Mouse (Mus musculus): ENCODE results near the gene Tmem135. TPM values are rescaled to one million over a fixed set of nuclear protein-coding genes. Genes with fewer than 3 reads are reported as not detected.
A peak's percentile ranks its signal among the peaks of the same experiment; 100 is the strongest.

Tmem135 gene
- total RNA-seq, 4 experiments from 2014 or later, result 59.4 to 69.6 (median 64.9) TPM

DNA sequence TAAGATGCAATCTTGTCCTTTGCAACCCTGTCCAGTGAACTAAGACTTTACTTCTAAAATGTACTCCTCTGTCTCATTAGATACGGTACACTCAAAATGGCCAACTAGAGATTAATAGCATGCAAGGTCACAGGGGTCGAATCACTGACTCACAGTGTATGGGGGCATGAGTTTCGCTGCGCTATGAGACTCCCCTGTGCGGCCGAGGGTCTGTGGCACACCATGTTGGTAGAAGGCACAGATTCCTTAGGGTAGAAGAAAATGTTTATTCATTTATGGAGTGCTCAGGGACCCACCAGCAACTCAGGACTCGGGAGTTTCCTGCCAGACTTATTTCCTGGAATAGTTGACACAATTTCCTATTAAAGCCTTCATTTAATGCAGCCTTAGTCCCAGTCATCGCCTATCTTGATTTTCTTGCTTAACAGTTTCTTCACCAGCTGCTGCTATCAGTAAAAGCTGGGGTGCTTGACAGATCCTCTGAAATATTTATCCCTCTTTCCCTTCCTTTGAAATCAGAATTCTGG is 14.2 kb upstream of the Tmem135 start:
- no peak for DNase-seq (ENCODE audit: low spot score in 2 of 2)

DNA sequence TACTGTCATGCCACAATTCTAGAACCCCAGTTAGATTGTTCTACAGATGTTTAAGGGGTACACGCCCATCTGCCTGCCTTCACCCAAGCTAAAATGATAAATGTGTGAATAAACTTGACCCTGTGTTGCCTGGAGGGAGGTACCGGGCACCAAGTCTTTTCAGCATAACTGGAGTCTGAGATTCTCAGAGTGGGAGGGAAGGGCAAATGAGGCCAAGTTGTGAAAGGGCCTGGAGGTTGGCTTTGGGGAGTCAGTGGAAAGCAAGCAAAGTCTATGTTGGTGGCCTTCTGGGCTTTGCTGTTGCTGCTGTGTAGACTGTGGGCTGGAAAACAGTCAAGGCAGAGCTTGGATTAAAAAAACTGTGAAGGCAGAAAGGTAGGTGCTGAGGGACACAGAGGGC is 13.7 kb upstream of the Tmem135 start:
- DNase-seq (ENCODE audit: low spot score in 2 of 2), result no peak

DNA sequence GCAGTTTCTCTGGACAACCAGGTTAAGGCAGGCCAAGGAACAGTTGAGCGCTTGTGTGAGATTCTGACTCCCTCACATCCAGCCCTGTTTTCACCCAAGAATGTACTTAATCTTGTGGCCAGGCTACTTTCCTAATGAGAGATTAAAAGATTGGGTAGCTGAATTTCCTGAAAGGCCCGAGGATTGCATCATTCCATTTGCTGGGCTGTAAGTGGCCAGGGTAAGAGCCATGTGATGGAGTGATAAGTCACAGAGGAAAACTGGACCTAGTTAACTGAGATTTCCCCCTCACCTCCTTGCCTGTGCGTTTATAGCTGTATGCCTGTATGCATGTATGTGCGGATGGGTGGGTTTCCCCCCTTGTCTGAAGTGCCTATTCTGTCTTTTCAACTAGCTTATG is 12.0 kb upstream of the Tmem135 start:
- no peak for DNase-seq (ENCODE audit: low spot score in 2 of 2)

DNA sequence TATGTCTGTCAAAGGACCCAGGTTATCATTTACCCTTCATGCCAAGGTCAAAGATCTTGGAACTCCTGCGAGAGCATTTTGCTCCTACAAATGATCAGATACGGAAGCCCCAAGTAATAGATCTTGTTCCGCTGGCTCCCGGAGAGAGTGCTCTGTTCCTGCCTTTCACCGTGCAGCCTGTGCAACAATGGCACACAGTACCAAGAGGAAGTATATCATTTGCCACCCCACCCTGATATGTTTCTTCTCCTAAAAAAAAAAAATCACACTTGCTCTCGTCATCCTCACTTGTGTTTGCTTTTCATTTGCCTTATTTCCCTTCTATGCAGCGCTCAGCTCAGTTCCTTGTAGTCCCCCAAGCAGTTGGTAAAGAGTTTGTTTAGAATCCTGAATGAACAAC is 8.1 kb upstream of the Tmem135 start:
- no peak for DNase-seq (ENCODE audit: low spot score in 2 of 2)

DNA sequence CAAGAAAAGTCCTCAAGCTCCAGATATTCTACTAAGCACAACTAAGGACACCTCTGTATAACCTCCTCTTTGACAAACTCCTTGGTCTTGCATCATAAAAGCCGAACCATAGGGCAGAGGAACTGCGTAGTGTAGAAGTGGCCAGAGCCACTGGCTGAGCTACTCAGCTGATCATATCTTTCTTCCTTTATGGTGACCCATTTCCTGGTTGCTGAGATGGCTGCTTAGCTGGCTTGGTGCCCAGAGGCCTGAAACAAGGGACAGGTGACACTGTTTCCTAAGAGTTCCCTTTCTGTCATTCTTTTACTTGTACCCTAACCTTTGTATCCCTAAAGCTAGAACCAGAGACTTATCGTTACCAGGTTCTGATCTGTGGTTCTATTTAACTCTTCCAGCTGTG is 7.3 kb upstream of the Tmem135 start:
- no peak for DNase-seq (ENCODE audit: low spot score in 2 of 2)

DNA sequence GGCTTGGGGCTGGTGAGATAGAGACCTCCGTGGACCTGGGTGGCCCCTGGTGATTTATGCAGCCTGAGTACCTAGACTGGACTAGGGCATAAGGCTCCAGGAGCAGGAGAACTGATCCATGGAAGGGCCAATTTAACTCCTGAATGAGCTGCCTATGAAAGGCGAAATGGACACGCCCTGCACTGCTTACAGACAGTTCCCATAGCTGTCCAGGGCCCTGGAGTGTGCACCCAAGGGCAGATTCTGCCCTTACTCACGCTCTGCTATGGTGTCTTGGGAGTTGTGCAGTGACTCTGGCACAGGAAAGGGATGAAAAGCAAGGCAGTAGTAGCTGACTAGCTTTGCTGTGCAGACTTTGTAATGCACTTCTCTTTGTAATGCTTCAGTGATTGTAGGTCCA is 6.3 kb upstream of the Tmem135 start:
- no peak for DNase-seq (ENCODE audit: low spot score in 2 of 2)

DNA sequence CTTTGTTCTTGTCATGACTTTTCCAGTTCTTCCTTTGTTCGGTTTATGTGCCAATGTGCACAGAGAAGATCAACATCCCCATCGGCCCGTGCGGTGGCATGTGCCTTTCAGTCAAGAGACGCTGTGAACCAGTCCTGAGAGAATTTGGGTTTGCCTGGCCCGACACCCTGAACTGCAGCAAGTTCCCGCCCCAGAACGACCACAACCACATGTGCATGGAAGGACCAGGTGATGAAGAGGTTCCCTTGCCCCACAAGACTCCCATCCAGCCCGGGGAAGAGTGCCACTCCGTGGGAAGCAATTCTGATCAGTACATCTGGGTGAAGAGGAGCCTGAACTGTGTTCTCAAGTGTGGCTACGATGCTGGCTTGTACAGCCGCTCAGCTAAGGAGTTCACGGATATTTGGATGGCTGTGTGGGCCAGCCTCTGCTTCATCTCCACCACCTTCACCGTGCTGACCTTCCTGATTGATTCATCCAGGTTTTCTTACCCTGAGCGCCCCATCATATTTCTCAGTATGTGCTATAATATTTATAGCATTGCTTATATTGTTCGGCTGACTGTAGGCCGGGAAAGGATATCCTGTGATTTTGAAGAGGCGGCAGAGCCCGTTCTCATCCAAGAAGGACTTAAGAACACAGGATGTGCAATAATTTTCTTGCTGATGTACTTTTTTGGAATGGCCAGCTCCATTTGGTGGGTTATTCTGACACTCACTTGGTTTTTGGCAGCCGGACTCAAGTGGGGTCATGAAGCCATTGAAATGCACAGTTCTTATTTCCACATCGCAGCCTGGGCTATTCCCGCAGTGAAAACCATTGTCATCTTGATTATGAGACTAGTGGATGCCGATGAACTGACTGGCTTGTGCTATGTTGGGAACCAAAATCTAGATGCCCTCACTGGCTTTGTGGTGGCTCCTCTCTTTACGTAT is 3.3 kb upstream of the Tmem135 start:
- no peak for DNase-seq (ENCODE audit: low spot score in 2 of 2)

DNA sequence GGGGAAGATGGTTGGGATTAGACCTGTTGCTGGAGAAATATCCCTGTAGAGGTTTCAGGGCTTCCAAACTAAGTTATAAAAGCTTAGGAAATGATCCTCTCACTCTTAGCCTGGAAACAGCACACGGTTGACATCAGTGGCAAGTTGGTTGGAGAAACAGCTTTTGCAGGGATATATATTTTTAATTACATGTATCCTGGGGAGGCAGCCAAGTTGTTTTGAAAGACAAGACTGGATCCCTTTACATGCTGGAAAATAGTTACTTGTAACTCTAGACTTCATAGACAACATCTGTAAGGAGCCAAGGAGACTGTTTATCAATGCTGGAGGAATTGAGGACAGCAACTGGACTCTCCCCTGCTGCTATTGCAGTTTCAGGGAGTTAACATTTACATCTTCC is 2.0 kb upstream of the Tmem135 start:
- no peak for DNase-seq (ENCODE audit: low spot score in 2 of 2)

DNA sequence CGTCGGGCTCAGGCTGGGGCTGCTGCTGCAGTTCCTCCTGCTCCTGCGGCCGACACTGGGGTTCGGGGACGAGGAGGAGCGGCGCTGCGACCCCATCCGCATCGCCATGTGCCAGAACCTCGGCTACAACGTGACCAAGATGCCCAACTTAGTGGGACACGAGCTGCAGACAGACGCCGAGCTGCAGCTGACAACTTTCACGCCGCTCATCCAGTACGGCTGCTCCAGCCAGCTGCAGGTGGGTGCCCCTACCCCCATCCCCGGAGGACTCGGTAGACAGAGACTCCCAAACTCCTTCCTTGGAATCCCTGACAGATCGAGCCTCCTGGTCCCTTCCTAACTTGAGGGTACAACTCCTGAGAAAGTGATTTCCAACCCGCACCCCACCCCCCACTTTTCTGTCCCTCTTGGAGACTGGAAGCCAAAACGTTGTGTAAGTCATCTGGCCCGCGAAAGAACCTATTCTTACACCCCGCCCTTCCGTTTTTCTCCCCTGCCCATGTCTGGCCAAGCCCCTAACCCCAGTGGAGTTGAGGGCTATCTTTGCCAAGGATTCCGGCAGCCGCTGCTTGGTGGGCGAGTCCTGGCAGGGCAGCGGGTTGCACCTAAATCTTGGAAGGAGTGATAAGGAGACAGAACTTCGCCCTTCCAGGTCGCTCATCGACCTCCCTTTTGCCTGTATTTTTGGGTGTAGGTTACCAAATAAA is 865 bp upstream of the Tmem135 start:
- DNase-seq (ENCODE audit: low spot score in 2 of 2), result peak in 1 of 2 experiments; percentile 17

DNA sequence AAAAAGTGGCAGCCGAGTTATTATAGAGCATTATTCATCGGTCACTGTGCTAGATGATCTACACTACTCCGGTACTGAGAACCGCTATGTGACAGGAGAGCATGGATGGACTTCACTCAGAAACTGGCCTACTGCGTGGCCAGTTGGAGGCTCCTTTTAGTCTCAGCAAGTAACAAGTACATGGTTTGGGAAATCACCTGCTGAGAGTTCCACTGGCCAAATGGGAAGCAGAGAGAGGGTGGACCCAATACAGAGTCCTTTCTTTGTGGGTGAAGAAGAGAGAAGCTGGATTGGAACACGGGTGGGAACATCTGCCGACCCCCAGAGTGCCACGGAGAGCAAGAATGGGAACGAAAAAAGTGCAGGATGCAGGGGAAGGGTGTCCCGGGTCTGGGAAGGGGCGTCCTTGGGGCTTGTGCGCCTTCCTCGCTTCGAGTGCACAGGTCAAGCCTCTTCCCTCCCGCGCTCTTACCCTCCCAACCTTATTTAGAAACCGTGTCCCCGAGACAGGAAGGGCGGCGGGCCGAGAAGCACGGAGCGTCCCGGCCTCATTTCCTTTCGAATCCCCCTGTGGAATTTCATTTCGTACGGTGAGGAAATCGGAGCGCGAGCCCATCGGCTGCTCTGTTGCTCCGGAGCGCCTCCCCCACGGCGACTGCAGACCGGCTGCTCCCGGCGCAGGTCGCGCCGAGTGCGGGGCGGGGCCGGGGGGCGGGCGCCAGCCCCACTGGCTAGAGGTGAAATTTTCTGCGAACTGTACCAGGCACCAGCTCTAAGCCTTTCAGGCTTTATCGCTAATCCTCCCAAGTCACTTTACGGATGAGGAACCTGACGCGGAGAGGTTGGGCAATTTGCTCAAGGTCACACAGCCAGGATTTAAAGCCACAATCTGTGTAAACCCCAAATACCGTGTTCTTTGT is 709 bp downstream of the Tmem135 start:
- peak in 1 of 2 experiments; percentile 42 for DNase-seq (ENCODE audit: low spot score in 2 of 2)

DNA sequence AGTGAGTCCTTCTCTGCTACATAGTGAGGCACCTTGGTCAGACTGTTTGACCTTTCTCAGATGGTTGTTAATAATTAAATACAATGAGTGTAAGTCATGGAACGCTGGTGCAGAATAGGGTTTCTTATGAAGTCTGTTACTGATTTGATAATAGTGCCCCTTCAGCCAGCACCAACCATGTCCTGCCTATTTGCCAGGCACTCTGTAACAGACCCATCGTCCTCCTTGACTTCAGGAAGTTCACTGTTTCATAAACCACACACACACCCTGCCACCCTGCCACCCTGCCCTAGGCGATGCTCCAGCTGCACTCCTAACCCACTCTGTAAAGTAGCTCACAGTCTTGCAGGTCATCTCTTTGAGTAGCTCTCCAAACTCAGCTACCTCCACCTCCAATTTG is 2.1 kb downstream of the Tmem135 start:
- DNase-seq (ENCODE audit: low spot score in 2 of 2), result no peak

DNA sequence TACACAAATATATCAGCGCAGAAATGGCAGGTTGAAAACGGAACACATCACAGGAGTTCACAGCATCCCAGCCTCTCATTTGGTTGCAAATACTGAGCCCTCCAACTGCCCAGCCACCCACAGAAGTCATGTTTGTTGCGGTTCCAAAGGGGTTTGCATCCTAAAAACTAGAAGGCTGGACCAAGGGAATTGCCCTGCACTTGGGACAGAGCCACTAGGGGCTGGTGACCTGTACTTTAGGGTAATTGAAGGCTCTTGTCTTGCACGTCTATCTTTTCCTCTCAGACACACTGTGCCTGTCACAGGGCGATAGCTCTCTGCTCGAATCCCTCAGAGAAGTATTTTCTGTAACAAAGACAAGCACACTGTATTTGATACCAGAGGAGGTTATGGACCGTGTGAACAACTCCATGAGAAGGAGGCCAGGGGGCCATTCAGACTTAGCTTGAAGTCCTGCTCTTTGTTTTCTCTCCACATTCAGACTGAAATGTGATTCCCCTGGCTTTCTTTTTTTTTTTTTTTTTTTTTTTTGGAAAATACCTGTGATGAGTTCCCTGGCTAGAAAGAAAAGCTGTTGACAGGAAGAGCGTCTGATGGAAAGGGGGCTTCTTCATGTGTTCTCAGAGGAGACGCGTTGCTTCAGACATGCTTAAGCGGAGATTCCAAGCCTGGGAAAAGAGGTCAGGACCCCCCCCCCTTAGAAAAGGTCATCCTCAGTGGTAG is 2.7 kb downstream of the Tmem135 start:
- no peak for DNase-seq (ENCODE audit: low spot score in 2 of 2)

DNA sequence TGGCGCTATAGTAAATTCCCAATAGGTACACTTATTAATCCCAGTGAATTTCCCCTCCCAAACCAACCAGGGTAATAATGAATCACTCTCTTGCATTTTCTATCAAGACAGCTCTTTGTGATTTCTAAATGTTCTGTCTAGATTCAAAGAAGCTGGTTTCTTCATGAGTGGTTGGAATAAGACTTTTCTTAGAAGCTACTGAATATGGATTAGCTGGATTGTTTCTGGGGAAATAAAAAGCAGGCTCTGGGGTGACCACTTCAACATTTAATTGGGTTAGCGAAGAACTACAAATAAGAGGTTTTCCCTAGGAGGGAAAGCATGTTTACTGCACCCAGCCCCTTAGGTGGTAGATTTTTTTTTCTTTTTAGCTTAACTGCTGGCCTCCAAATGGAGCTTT is 3.3 kb downstream of the Tmem135 start:
- DNase-seq (ENCODE audit: low spot score in 2 of 2), result no peak

DNA sequence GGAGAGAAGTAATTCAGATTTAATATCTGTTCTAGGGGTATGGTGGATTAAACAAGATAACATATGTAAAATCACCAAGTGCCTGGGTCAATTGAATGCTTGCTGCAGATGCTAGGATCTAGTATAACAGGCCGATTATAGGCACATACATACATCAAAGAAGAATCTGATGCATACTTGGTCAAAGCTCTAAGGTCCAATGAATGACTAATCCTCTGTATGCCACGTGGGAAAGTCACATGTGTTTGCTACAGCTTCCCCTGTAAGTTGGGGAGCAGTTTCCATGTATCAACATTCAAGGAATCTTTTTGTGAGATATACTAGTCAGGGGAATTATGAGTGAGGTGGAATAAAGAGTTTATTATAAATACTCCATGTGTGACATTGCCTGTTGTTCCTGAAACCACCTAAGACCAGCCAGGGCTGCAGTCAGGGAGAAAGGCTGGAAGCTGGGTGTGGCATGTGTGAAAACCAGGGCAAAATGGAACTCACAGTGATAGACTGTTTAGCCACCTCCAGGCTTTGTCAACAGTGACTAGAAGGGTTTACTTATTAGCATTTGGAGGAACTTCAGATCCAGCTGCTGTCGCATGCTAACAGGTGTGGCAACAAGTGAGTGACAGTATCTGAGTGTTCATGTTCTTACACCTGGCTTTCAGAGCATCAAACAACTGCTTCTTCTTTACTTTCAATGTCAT is 6.0 kb downstream of the Tmem135 start:
- DNase-seq (ENCODE audit: low spot score in 2 of 2), result no peak

DNA sequence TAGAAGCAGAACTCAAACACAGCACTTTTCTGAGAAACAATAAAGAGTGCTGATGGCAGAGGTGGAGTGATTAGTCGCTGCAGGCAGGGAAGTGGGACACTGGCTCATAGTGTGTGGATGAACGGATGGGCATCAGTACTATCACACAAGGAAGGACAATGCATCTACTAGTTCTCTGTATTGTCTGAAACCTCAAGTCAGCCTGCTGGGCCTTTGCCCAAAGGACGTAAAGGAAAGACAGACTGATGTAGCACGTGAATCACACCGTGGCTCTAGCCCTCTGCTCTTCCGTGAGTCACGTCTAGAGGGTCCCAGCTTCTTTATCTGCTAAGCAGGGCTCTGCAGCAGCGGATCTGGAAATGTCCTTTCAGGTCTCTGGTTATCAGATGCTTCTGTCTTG is 7.6 kb downstream of the Tmem135 start:
- no peak for DNase-seq (ENCODE audit: low spot score in 2 of 2)

DNA sequence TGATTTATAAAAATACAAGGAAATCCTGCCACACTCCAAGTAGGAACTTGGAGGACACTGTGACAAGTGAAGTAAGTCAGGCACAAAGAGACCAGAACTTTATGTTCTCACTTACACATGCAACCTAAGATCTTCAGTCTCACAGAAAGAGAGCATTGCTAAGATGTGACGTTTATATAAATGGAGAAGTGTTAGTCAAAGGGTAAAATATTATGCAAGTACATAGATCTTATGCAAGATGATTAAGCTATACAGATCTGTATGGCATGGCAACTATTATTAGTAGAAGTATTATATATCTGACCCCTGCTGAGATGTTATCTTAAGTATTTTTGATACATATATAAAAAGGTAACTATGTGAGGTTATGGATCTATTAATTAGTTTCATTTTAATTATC is 8.6 kb downstream of the Tmem135 start:
- no peak for DNase-seq (ENCODE audit: low spot score in 2 of 2)

DNA sequence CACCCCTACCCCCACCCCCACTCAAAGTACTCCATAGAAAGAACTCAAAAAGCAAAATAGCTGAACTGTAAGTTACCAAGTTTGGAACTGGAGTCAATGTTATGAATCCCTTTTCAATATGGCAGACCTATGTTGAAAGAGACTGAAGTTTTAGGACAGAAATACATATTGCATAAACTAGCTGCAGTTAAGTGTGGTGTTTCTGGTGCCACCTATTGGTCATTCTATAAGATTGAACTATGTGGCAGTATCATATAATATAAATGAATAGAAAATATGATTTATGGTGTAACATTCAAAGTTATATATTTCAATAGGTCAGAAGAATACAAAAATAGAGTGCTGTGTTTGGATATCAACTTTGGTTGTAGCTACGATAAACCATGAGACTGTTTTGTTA is 11.2 kb downstream of the Tmem135 start:
- no peak for DNase-seq (ENCODE audit: low spot score in 2 of 2)

DNA sequence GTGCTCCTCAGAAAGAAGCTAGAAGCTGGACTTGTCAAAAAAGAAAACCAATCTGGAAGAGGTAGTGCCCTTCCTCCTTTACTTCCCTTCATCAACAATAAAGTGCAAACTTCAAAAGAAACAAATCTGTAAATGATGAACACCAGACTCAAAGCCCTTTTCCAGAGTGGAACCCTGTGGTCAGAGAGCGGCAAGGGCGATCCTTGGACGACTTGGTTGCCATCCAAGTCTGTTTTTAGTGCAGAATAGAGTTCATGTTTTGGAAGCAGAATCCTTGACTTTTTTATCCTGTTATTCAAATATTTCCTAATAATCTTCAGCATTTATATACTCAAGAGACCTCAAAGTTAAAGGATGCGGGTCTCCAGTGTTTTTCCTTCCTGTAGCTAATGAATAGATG is 11.6 kb downstream of the Tmem135 start:
- no peak for DNase-seq (ENCODE audit: low spot score in 2 of 2)

DNA sequence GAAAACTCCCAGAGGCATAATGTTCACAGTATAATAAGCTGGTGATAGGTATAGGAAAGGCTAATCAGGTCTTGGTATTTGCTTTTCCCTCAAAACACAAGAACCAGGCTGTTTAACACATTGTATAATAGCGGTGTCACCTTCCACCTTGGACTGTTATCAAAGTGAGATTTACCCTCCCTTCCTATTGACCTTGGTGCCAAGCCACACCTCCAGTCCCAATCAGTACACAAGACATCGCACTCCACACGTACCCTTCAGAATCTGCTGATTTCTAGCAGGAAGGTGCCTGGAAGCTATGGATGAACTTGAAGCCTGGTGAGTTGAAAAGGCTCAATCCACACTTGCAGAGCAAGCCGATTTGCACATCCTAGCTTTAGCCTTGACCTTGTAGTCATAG is 12.2 kb downstream of the Tmem135 start:
- no peak for DNase-seq (ENCODE audit: low spot score in 2 of 2)

DNA sequence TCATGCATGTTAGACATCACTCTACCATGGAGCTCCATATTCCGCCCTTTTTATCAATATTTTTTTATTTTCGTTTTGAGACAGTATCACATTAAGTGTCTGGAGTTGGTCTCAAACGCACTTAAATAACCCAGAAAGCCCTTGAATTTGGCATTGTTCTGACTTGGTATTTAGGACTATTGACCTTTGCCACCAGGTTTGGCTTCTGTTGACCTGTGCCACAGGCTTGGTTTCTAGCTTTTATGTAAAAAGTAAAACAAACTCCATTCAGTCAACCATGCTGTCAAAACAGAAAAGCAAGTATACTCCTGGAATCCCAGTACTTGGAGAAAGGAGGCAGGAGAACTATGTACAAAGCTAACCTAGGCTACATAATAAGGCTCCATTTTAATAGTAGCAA is 12.7 kb downstream of the Tmem135 start:
- no peak for DNase-seq (ENCODE audit: low spot score in 2 of 2)
